Mouse (Mus musculus) spleen, adult 2 months (tissue): ENCODE measurements around the gene Gm48551.

Experiments used
- CTCF ChIP-seq: fragments of 200-500 bp; IDR thresholded peaks from 2 replicates; pipeline ENCODE4 v1.5.1; 2011; ENCODE audit warnings: mild to moderate bottlenecking, inconsistent platforms; ENCODE audit not compliant: insufficient read depth, insufficient read length, insufficient replicate concordance; ENCODE audit errors: extremely low read depth
- POLR2A ChIP-seq: fragments of 200-500 bp; IDR thresholded peaks from 2 replicates; pipeline ENCODE4 v1.6.1; 2011; ENCODE audit warnings: low read depth, low read length, inconsistent platforms

DNA sequence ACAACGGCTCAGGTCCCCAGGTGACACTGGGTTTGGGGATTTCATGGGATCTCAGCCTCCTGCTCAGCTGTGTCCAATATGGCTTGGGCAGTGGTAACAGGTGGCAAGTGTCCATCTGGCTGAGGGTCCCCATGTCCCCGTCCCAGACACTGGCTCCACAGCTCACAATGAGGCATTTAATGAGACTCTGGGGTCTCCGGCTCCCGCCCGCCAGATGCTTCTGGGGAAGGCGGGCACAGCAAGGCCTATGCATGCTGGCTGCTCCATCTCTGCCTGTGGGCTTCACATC is 17.1 kb upstream of the Gm48551 start:
- TF ChIP-seq CTCF (no peak), POLR2A (no peak)
